In the genomic region with DNA sequence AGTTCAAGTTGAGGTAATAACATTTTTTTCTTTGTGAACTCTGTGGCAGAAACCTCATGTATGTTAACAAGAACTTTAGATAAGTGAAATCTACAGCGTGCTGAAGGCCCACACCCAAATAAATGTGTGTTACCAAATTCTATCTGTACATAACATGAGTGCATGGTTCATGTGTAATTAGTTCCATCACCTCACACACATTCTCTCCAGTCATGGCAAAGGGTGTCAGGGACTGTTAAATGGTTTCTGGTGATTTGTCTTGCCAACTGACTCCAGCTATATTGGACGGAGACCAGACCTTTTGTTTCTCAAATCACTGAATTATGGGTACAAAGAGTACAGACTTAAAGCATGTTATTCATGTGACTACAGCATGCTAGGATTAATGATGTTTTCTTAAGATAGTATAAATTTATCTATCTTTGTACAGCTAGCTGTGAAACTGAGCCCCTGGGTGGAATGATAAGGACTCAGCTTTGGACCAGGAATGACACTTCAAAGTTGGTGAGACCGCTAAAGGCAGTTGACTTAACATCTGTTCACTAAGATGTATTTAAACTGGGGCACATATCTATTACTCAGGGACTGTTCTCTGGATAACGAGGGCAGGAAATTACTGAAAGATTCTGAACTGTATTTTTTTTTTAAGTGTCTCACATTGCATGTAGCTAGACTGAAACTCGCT, we compare ENCODE assay signal across 22 mouse cellular contexts. TPM values are rescaled to one million over a fixed set of nuclear protein-coding genes. Genes with fewer than 3 reads are reported as not detected.
A peak's percentile ranks its signal among the peaks of the same experiment; 100 is the strongest.
DNase-seq lines count a peak whose midpoint lies in the region; ATAC-seq and TF ChIP-seq lines count a peak whose summit lies in the region.
"Had no signal": no experiment of that assay in that cellular context is flagged by ENCODE, and none has a peak within 500 bp of the region (broad histone marks: within the 10 kb centered on the region; RNA-seq: fewer than 3 reads in every experiment).

No protein-coding gene starts in this region.

- H3K4me1 ChIP-seq in stomach, embryonic 14.5 days (ENCODE audit: control insufficient read depth, insufficient read depth, low read length): peaks cover 5% of the 10 kb centered on the region; the same call in 1 of the 2 replicates
- H3K4me1 ChIP-seq in stomach, postnatal 0 days (replicated peaks; ENCODE audit: control insufficient read depth, insufficient read depth): no peaks in the 10 kb centered on the region
- H3K4me1 ChIP-seq in intestine, embryonic 16.5 days (ENCODE audit: control insufficient read depth, insufficient read depth, low read length): no peaks in the 10 kb centered on the region
- H3K4me1 ChIP-seq in liver, embryonic 16.5 days (ENCODE audit: control insufficient read depth, low read depth, low read length): peaks cover 46% of the 10 kb centered on the region
- H3K4me1 ChIP-seq: neural tube, embryonic 12.5 days had no signal

- WGBS in stomach, embryonic 14.5 days: 60% methylated on average over 5 of the region's 5 CpGs
- WGBS in stomach, postnatal 0 days: 41% methylated on average over 5 of the region's 5 CpGs
- 57% methylated on average over 5 of the region's 5 CpGs for WGBS in intestine, embryonic 16.5 days
- WGBS in liver, embryonic 16.5 days (ENCODE audit: insufficient replicate concordance): 17% methylated on average over 5 of the region's 5 CpGs

- H3K36me3 ChIP-seq in stomach, embryonic 14.5 days (ENCODE audit: control insufficient read depth, insufficient read depth, low read length): no peaks in the 10 kb centered on the region
- H3K36me3 ChIP-seq in stomach, postnatal 0 days (ENCODE audit: control insufficient read depth, insufficient read depth, low read length): no peaks in the 10 kb centered on the region
- no peaks in the 10 kb centered on the region for H3K36me3 ChIP-seq in intestine, embryonic 16.5 days (ENCODE audit: control insufficient read depth, insufficient read depth, low read length)
- no peaks in the 10 kb centered on the region for H3K36me3 ChIP-seq in liver, embryonic 16.5 days (ENCODE audit: control insufficient read depth, insufficient read depth)
- H3K36me3 ChIP-seq: embryonic facial prominence, embryonic 13.5 days; forebrain, embryonic 10.5 days; midbrain, embryonic 10.5 days; neural tube, embryonic 12.5 days had no signal

- no peak for TF ChIP-seq EP300 in stomach, postnatal 0 days (optimal IDR thresholded peaks at IDR 0.05)

- no peak overlapping the region for H3K9ac ChIP-seq in stomach, embryonic 14.5 days (replicated peaks; ENCODE audit: low read depth, low read length)
- no peak overlapping the region for H3K9ac ChIP-seq in stomach, postnatal 0 days (ENCODE audit: low read length)
- H3K9ac ChIP-seq in intestine, embryonic 16.5 days (ENCODE audit: low read depth, low read length): no peak overlapping the region
- H3K9ac ChIP-seq in liver, embryonic 16.5 days (ENCODE audit: low read depth, low read length): no peak overlapping the region
- H3K9ac ChIP-seq: embryonic facial prominence, embryonic 13.5 days; forebrain, postnatal 0 days; hindbrain, embryonic 14.5 days; neural tube, embryonic 12.5 days had no signal

- no peaks in the 10 kb centered on the region for H3K27me3 ChIP-seq in stomach, embryonic 14.5 days (ENCODE audit: control insufficient read depth, insufficient read depth, low read length)
- H3K27me3 ChIP-seq in stomach, postnatal 0 days (ENCODE audit: control insufficient read depth, insufficient read depth, low read length): no peaks in the 10 kb centered on the region
- H3K27me3 ChIP-seq in intestine, embryonic 16.5 days (replicated peaks; ENCODE audit: control insufficient read depth, insufficient read depth, low read length): no peaks in the 10 kb centered on the region
- H3K27me3 ChIP-seq in liver, embryonic 16.5 days (ENCODE audit: control insufficient read depth, insufficient read depth, low read depth, low read length): no peaks in the 10 kb centered on the region
- H3K27me3 ChIP-seq: embryonic facial prominence, embryonic 13.5 days; neural tube, embryonic 12.5 days had no signal

- H3K4me2 ChIP-seq in stomach, embryonic 14.5 days (replicated peaks; ENCODE audit: low read depth, low read length): no peak overlapping the region
- H3K4me2 ChIP-seq in stomach, postnatal 0 days (replicated peaks; ENCODE audit: low read depth): no peak overlapping the region
- H3K4me2 ChIP-seq in intestine, embryonic 16.5 days (ENCODE audit: low read depth, low read length): no peak overlapping the region
- peak overlapping the region; percentile 28 for H3K4me2 ChIP-seq in liver, embryonic 16.5 days (ENCODE audit: low read depth, low read length)
- H3K4me2 ChIP-seq: embryonic facial prominence, embryonic 13.5 days; hindbrain, embryonic 14.5 days; neural tube, embryonic 12.5 days had no signal

- TF ChIP-seq CTCF in stomach, postnatal 0 days (IDR thresholded peaks at IDR 0.05; ENCODE audit: low read depth): no peak

- no peak overlapping the region for H3K27ac ChIP-seq in stomach, embryonic 14.5 days (ENCODE audit: low read length)
- H3K27ac ChIP-seq in stomach, postnatal 0 days (replicated peaks): no peak overlapping the region
- H3K27ac ChIP-seq in intestine, embryonic 16.5 days (ENCODE audit: low read length): no peak overlapping the region
- H3K27ac ChIP-seq in liver, embryonic 16.5 days (ENCODE audit: low read length): peak overlapping the region; percentile 92
- H3K27ac ChIP-seq: embryonic facial prominence, embryonic 13.5 days; forebrain, embryonic 10.5 days; gastrocnemius, adult 2 months; hindbrain, embryonic 14.5 days; kidney, postnatal 0 days; midbrain, embryonic 10.5 days; neural tube, embryonic 12.5 days had no signal

- H3K9me3 ChIP-seq in stomach, embryonic 14.5 days (ENCODE audit: control insufficient read depth, low read depth, low read length): no peaks in the 10 kb centered on the region
- no peaks in the 10 kb centered on the region for H3K9me3 ChIP-seq in stomach, postnatal 0 days (ENCODE audit: control insufficient read depth, low read length)
- no peaks in the 10 kb centered on the region for H3K9me3 ChIP-seq in intestine, embryonic 16.5 days (ENCODE audit: control insufficient read depth, low read length)
- no peaks in the 10 kb centered on the region for H3K9me3 ChIP-seq in liver, embryonic 16.5 days (replicated peaks; ENCODE audit: control insufficient read depth, low read length)
- H3K9me3 ChIP-seq: embryonic facial prominence, embryonic 13.5 days; forebrain, embryonic 10.5 days; midbrain, embryonic 10.5 days; neural tube, embryonic 12.5 days had no signal

- no peak overlapping the region for H3K4me3 ChIP-seq in stomach, embryonic 14.5 days (ENCODE audit: low read depth, low read length)
- H3K4me3 ChIP-seq in stomach, postnatal 0 days (ENCODE audit: low read depth, low read length): no peak overlapping the region
- no peak overlapping the region for H3K4me3 ChIP-seq in intestine, embryonic 16.5 days (ENCODE audit: low read length)
- H3K4me3 ChIP-seq in liver, embryonic 16.5 days (ENCODE audit: low read depth, low read length): no peak overlapping the region
- H3K4me3 ChIP-seq: embryonic facial prominence, embryonic 13.5 days; forebrain, embryonic 10.5 days; gastrocnemius, adult 2 months; midbrain, embryonic 10.5 days; neural tube, embryonic 12.5 days had no signal

- no peak for DNase-seq in stomach, postnatal 0 days (ENCODE audit: low spot score)
- no peak for DNase-seq in left cerebral cortex, adult 18-20 months (ENCODE audit: low spot score in 2 of 2)
- DNase-seq in cerebellum, adult 18-20 months: no peak
- DNase-seq in heart, adult 18-20 months: no peak
- DNase-seq in thymus, adult 18-20 months: no peak
- DNase-seq: cerebellum, adult 9-11 months; forebrain, postnatal 0 days; gastrocnemius, adult 2 months; heart, adult 11 months; heart, postnatal 36 days; left cerebral cortex, postnatal 4 days; lung, postnatal 14 days; right cerebral cortex, postnatal 4 days had no signal

- ATAC-seq in stomach, embryonic 14.5 days (ENCODE audit: insufficient number of reproducible peaks, insufficient read depth, low FRiP score, low read depth): peak; percentile 62; the same call in 1 of the 2 replicates
- no peak for ATAC-seq in stomach, postnatal 0 days (ENCODE audit: low FRiP score, low TSS enrichment)
- peak; percentile 49 for ATAC-seq in intestine, embryonic 16.5 days
- ATAC-seq in liver, embryonic 16.5 days (ENCODE audit: low read depth): peak; percentile 91
- ATAC-seq: forebrain, postnatal 0 days had no signal

RNA-seq across cellular contexts. Expression of a gene that starts 11.1 kb away (rescaled TPM):
- 161 and 162 TPM in 2 replicates for polyA plus RNA-seq in stomach, embryonic 14.5 days (2014; fragmentation: Nextera tagmentation; extraction: Ambion mirVana)
- polyA plus RNA-seq in stomach, postnatal 0 days (2015; fragmentation: Nextera tagmentation; extraction: Ambion mirVana): 38.3 and 39.0 TPM in 2 replicates
- 130 and 142 TPM in 2 replicates for polyA plus RNA-seq in intestine, embryonic 16.5 days (2015; fragmentation: Nextera tagmentation; extraction: Ambion mirVana)
- 67.7 and 82.3 TPM in 2 replicates for polyA plus RNA-seq in liver, embryonic 16.5 days (2015; fragmentation: Nextera tagmentation; extraction: Ambion mirVana)
- total RNA-seq in left cerebral cortex, adult 18-20 months (2021): 10 to 100 TPM; 68.9 to 69.1 TPM
- total RNA-seq in heart, adult 18-20 months (2021): 10 to 100 TPM; 41.9 to 43.6 TPM

RNA-seq across cellular contexts. Expression of a gene that starts 12.4 kb away (rescaled TPM):
- polyA plus RNA-seq in stomach, embryonic 14.5 days (2014; fragmentation: Nextera tagmentation; extraction: Ambion mirVana): 5.9 and 7.4 TPM in 2 replicates
- polyA plus RNA-seq in stomach, postnatal 0 days (2015; fragmentation: Nextera tagmentation; extraction: Ambion mirVana): 2.5 and 2.6 TPM in 2 replicates
- 2.4 and 2.8 TPM in 2 replicates for polyA plus RNA-seq in intestine, embryonic 16.5 days (2015; fragmentation: Nextera tagmentation; extraction: Ambion mirVana)
- 3.2 and 3.5 TPM in 2 replicates for polyA plus RNA-seq in liver, embryonic 16.5 days (2015; fragmentation: Nextera tagmentation; extraction: Ambion mirVana)
- total RNA-seq in left cerebral cortex, adult 18-20 months (2021): 10 to 100 TPM; 18.2 to 18.5 TPM
- total RNA-seq in heart, adult 18-20 months (2021): 10 to 100 TPM; 24.7 to 24.8 TPM

RNA-seq across cellular contexts. Expression of a gene that starts 48.8 kb away (rescaled TPM):
- polyA plus RNA-seq in stomach, embryonic 14.5 days (2014; fragmentation: Nextera tagmentation; extraction: Ambion mirVana): 29.7 and 30.3 TPM in 2 replicates
- 10.1 and 11.1 TPM in 2 replicates for polyA plus RNA-seq in stomach, postnatal 0 days (2015; fragmentation: Nextera tagmentation; extraction: Ambion mirVana)
- polyA plus RNA-seq in intestine, embryonic 16.5 days (2015; fragmentation: Nextera tagmentation; extraction: Ambion mirVana): 18.1 and 19.9 TPM in 2 replicates
- polyA plus RNA-seq in liver, embryonic 16.5 days (2015; fragmentation: Nextera tagmentation; extraction: Ambion mirVana): 13.1 and 17.5 TPM in 2 replicates
- 1 to 10 TPM; 1.2 to 1.5 TPM for total RNA-seq in left cerebral cortex, adult 18-20 months (2021)
- 1 to 10 TPM; 1.6 to 1.8 TPM for total RNA-seq in heart, adult 18-20 months (2021)

RNA-seq across cellular contexts. Expression of a gene that starts 49.3 kb away (rescaled TPM):
- 52.5 and 61.4 TPM in 2 replicates for polyA plus RNA-seq in stomach, embryonic 14.5 days (2014; fragmentation: Nextera tagmentation; extraction: Ambion mirVana)
- polyA plus RNA-seq in stomach, postnatal 0 days (2015; fragmentation: Nextera tagmentation; extraction: Ambion mirVana): 74.1 and 79.6 TPM in 2 replicates
- 113 and 120 TPM in 2 replicates for polyA plus RNA-seq in intestine, embryonic 16.5 days (2015; fragmentation: Nextera tagmentation; extraction: Ambion mirVana)
- polyA plus RNA-seq in liver, embryonic 16.5 days (2015; fragmentation: Nextera tagmentation; extraction: Ambion mirVana): 55.0 and 56.8 TPM in 2 replicates
- 10 to 100 TPM; 22.2 to 24.7 TPM for total RNA-seq in left cerebral cortex, adult 18-20 months (2021)
- 100 to 1,000 TPM; 616 to 630 TPM for total RNA-seq in heart, adult 18-20 months (2021)
